Mouse (Mus musculus) G1E (cell line): ENCODE results near the gene Nckap1. TPM values are rescaled to one million over a fixed set of nuclear protein-coding genes. Genes with fewer than 3 reads are reported as not detected.

Experiments used
- ATAC-seq: 2 replicates; pipeline ENCODE4 v1.8.0; 2016; ENCODE audit warnings: mild to moderate bottlenecking; ENCODE audit not compliant: insufficient number of reproducible peaks, poor library complexity, low FRiP score, severe bottlenecking; ENCODE audit errors: extremely low read depth
- DNase-seq: peaks from one replicate; pipeline ENCODE4 v3.0.0; 2012; ENCODE audit warnings: low spot score
- H3K27me3 ChIP-seq: 2 replicates; pipeline ENCODE4 v1.6.1; 2012; ENCODE audit warnings: mild to moderate bottlenecking, low read length, inconsistent platforms; ENCODE audit not compliant: insufficient read depth
- H3K36me3 ChIP-seq: replicated peaks from 2 replicates; pipeline ENCODE3; 2012; ENCODE audit warnings: mild to moderate bottlenecking, inconsistent platforms
- H3K4me1 ChIP-seq: 2 replicates; pipeline ENCODE4 v1.6.1; 2012; ENCODE audit warnings: low read depth, low read length, inconsistent platforms, mixed read lengths; ENCODE audit not compliant: insufficient read depth
- H3K4me3 ChIP-seq: 2 replicates; pipeline ENCODE4 v1.5.1; 2012; ENCODE audit warnings: low read depth, mild to moderate bottlenecking, inconsistent platforms, low read length, moderate library complexity, mixed read lengths
- H3K9me3 ChIP-seq: replicated peaks from 2 replicates; pipeline ENCODE4 v1.6.1; 2012; ENCODE audit warnings: inconsistent platforms
- CTCF ChIP-seq: IDR thresholded peaks from 2 replicates; pipeline ENCODE4 v1.5.1; 2012; ENCODE audit warnings: low read depth, low read length, inconsistent platforms, mixed read lengths
- GATA1 ChIP-seq: IDR thresholded peaks from 2 replicates; pipeline ENCODE4 v1.6.1; 2012; ENCODE audit warnings: borderline replicate concordance, low read length, inconsistent platforms, mixed read lengths
- GATA2 ChIP-seq: IDR thresholded peaks from 2 replicates; pipeline ENCODE4 v1.6.1; 2012; ENCODE audit warnings: low read depth, low read length, inconsistent platforms, borderline replicate concordance
- POLR2AphosphoS5 ChIP-seq: IDR thresholded peaks from 2 replicates; pipeline ENCODE4 v1.6.1; 2012; ENCODE audit warnings: low read depth, low read length, inconsistent platforms; ENCODE audit not compliant: insufficient replicate concordance
- TAL1 ChIP-seq: conservative IDR thresholded peaks from 2 replicates; pipeline ENCODE4 v1.6.1; 2012; ENCODE audit warnings: low read depth, low read length, inconsistent platforms, mixed read lengths
- polyA plus RNA-seq: library from polyadenylated mRNA; stranded (reverse); fragments of >175 nt; gene quantifications from 2 replicates; pipeline ENCODE4 v1.2.3, GENCODE M21; 2012
- total RNA-seq, 2 experiments: library from RNA; stranded (forward) in 1 of 2; stranded (reverse) in 1 of 2; fragments of 200-1000 nt in 1 of 2; fragments of >200 nt in 1 of 2; fragmentation: Nextera tagmentation in 1 of 2; gene quantifications; 2 replicates each; pipeline ENCODE4 v1.2.3; 2014 to 2017

Gene Nckap1
- total and polyA plus RNA-seq, 3 experiments, result 4.3 to 62.6 (median 37.2) TPM

DNA sequence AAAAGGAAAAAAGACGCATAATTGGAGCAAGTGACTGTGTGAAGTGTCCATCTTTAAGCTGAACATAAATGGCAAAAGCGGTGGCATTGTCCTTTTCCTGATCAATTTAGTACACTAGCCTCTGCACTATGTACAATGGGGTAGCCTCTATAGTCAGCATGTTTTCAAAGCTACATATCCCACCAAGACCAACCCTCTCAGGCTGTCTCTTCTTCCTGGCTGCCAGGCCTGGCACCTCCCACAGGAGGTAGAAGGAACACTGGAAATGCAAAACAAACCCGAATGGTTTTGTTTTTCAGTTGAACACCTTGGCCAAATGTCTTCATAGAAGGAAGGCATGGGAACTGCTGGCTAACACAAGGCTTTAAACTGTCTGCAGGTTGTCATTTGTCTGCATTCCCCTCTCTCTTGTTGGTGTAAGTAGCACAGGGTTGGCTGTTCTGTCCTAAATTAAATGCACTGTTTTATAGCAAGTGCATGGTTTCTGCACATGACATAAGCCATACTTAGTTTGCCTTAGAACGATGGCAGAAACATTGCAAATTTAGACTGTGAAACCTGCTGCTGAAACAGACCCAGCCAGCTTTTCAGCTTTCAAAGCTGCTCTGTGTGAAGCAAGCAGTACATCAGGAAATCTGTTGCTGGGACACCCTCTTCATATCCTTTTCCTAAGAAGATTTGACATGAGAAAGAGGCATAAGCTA lies 13.2 kb upstream of the Nckap1 start:
- TF ChIP-seq POLR2AphosphoS5 (no peak), GATA1 (no peak), CTCF (no peak), GATA2 (no peak), TAL1 (no peak)
- Histone ChIP-seq H3K27me3 (no peaks in the 10 kb centered on the region), H3K36me3 (no peaks in the 10 kb centered on the region), H3K4me1 (peaks cover 11% of the 10 kb centered on the region), H3K9me3 (no peaks in the 10 kb centered on the region), H3K4me3 (no peak overlapping the region)
- ATAC-seq (no peak), DNase-seq (no peak)

DNA sequence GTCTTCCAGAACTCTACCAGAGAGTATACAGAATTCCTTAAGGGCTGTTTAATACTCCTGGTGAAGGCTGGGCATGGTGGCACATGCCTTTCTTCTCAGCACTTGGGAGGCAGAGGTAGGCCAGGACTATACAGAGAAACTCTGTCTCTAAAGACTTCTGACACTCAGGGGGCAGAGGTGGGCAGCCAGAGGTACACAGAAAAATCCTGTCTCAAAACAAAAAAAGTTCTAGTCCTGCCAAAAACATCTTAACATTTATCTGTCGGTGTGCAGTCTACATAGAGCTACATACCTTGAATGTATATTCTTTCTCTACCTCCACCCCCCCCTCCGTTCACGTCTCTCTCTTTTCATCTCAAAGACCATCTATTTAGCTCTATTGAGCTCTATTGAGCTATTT lies 1.2 kb upstream of the Nckap1 start:
- H3K4me3 ChIP-seq, result no peak overlapping the region
- DNase-seq, result no peak
- H3K36me3 ChIP-seq, result no peaks in the 10 kb centered on the region
- no peak for ATAC-seq
- H3K27me3 ChIP-seq, result peaks cover 11% of the 10 kb centered on the region
- H3K9me3 ChIP-seq, result no peaks in the 10 kb centered on the region
- H3K4me1 ChIP-seq, result peaks cover 23% of the 10 kb centered on the region
- TF ChIP-seq CTCF (no peak), GATA1 (no peak), TAL1 (no peak), POLR2AphosphoS5 (no peak), GATA2 (no peak)

DNA sequence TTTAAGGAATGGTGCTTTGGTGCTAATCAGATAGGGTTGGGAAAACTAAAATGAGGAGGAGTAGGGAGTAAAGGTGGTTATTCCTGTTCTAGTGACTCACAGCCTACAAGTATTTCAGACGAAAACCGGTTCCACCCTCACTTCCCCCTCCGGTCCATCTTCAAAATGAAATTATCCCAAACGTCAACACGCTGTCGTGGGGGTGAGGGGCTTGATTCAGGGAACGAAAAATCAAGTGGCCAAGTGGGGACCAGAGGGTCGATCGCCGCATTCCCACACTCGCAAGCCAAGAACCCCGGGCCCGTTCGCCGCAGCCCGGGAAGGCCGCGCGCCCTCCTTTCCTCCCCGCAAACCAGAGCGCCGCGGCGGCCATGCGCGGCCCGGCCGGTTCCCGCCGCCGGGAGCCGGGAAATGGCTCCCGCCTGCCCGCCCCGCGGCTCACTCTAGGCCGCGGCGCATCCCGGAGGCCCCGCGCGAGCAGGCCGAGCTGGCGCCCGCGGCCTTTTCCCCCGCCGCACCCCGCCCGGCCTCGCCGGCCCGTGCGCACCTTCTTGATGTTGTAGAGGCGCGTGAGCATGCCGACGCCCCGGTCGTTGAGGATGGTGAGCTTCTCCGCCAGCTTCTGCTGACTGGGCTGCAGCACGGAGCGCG lies 744 bp downstream of the Nckap1 start:
- Histone ChIP-seq H3K4me3 (peak overlapping the region; percentile 84), H3K4me1 (peaks cover 23% of the 10 kb centered on the region), H3K36me3 (peaks cover 5% of the 10 kb centered on the region), H3K27me3 (peaks cover 11% of the 10 kb centered on the region), H3K9me3 (no peaks in the 10 kb centered on the region)
- ATAC-seq (no peak), DNase-seq (peak; percentile 19)
- TF ChIP-seq CTCF, result no peak
- no peak for TF ChIP-seq TAL1
- TF ChIP-seq GATA2, result no peak
- no peak for TF ChIP-seq POLR2AphosphoS5
- no peak for TF ChIP-seq GATA1

DNA sequence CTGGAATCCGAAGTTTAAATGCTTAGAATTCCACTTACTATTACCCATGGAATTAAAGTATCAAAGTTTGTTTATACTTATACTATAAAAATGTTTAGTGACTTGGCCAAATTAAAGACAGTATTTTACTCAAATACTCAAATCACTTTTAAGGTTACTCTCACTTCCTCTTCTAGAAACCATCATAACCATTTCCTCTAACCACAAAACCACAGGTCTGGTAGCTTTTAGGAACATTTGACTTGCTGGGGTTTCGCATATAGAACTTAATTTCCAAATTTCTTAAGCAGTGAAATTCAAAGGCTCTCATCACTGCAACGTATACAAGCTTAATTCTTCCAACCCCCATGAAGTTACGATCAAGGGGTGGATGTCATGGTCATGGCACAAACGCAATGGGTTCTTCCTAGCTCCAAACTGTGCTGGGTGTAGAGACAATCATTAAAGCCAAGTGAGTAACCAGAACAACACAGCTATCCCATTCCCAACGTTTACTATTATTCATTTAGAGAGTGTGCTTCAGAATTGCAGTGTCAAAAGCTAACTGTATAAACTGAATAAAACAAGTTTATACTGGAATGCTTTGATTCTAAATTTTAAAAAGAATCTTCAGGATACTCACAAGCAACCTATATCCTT lies 1.8 kb downstream of the Nckap1 start:
- H3K27me3 ChIP-seq, result peaks cover 11% of the 10 kb centered on the region
- ATAC-seq, result no peak
- H3K4me1 ChIP-seq, result peaks cover 23% of the 10 kb centered on the region
- TF ChIP-seq GATA2 (no peak), GATA1 (no peak), TAL1 (no peak), POLR2AphosphoS5 (no peak), CTCF (no peak)
- no peaks in the 10 kb centered on the region for H3K9me3 ChIP-seq
- DNase-seq, result no peak
- no peak overlapping the region for H3K4me3 ChIP-seq
- H3K36me3 ChIP-seq, result peaks cover 5% of the 10 kb centered on the region

DNA sequence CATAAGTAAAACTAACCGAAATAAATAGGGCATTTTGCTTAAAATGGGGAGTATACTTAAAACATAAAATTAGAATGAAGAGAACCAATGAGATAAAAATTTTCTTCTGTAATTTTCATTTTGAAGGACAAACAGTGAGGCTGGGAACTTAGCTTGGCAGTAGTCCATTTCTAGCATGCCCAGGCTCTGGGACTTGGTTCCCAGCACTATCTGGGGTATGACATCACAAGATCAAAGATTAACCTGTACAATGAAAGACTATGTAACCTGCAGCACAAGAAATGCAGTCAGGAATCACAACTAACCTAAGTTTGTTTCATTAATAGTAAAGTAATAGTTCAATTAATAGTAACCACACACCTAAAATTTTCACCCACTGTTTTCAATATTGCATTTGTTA lies 3.9 kb downstream of the Nckap1 start:
- no peak for TF ChIP-seq TAL1
- no peak for TF ChIP-seq GATA1
- no peak for TF ChIP-seq POLR2AphosphoS5
- TF ChIP-seq GATA2, result no peak
- TF ChIP-seq CTCF, result no peak
- H3K4me1 ChIP-seq, result peaks cover 23% of the 10 kb centered on the region
- H3K36me3 ChIP-seq, result peaks cover 6% of the 10 kb centered on the region
- DNase-seq (no peak), ATAC-seq (no peak)
- H3K27me3 ChIP-seq, result peaks cover 4% of the 10 kb centered on the region
- no peaks in the 10 kb centered on the region for H3K9me3 ChIP-seq
- H3K4me3 ChIP-seq, result no peak overlapping the region

DNA sequence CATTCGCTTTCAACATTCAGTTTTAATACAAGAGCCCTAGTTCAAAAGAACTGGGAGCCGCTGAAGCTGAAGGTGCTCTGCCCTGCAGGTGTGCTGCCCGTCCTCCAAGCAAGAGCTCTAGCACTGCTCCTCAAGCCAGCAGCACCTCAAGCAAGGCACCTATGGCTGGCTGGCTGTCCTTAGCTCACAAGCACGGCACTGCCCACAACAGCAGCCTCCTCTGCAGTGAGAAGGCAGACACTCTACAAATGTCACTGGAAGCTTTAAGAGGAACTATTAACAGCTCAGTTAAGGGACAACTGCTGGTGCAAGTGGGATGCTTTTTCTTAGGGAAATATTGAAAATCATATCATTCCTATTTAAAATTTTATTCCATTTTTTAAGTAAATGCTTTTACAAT lies 10.5 kb downstream of the Nckap1 start:
- no peak for TF ChIP-seq CTCF
- peaks cover 6% of the 10 kb centered on the region for H3K36me3 ChIP-seq
- no peaks in the 10 kb centered on the region for H3K4me1 ChIP-seq
- H3K9me3 ChIP-seq, result no peaks in the 10 kb centered on the region
- no peak overlapping the region for H3K4me3 ChIP-seq
- DNase-seq (no peak), ATAC-seq (no peak)
- H3K27me3 ChIP-seq, result no peaks in the 10 kb centered on the region
